Mouse (Mus musculus) heart, postnatal 36 days (tissue): ENCODE measurements around the gene Ino80. TPM values are rescaled to one million over a fixed set of nuclear protein-coding genes. Genes with fewer than 3 reads are reported as not detected.
A peak's percentile ranks its signal among the peaks of the same experiment; 100 is the strongest.

ENCODE experiments used
- DNase-seq, 2 experiments: peaks; one replicate each; pipeline ENCODE4 v3.0.0; 2021 to 2022
- intact Hi-C: fragments of 180-260 bp; cut with DNase I; formaldehyde crosslinking; loops from one replicate; pipeline ENCODE4 v1.15.1; 2025
- total RNA-seq, 2 experiments: library from RNA; stranded (reverse); gene quantifications; 2 replicates each; pipeline ENCODE4 v1.2.3; 2021

Gene Ino80
- total RNA-seq, 2 experiments from 2014 or later = 10.4 to 12.7 TPM

- no peak for DNase-seq
- intact Hi-C loops = no loop called here
Observed at GRCm38 (mm10) chr2:119463114-119463775, 14.2 kb downstream of the Ino80 start.

GRCm38 (mm10) chr2:119461028-119461427 lies 16.5 kb downstream of the Ino80 start:
- intact Hi-C loops = no loop called here
- DNase-seq = no peak

- intact Hi-C loops = no loop called here
- DNase-seq = no peak
Observed at GRCm38 (mm10) chr2:119454558-119454957, 22.9 kb downstream of the Ino80 start.

- peak; percentile 37 to 51 for DNase-seq
- intact Hi-C loops = loop anchor here (1.0 to 2.0 kb wide), 3 partner anchors 22 to 186 kb away; no protein-coding TSS in a partner anchor
Observed at GRCm38 (mm10) chr2:119436988-119437387, 40.5 kb downstream of the Ino80 start.

- intact Hi-C loops = loop anchor here (2.0 kb wide), 1 partner anchor 22 kb away; no protein-coding TSS in a partner anchor
- DNase-seq = no peak
Observed at GRCm38 (mm10) chr2:119436467-119436866, 41.0 kb downstream of the Ino80 start.

GRCm38 (mm10) chr2:119413819-119414218 lies 63.7 kb downstream of the Ino80 start:
- DNase-seq = peak; percentile 18 to 21
- intact Hi-C loops = loop anchor here (1.0 to 2.0 kb wide), 3 partner anchors 23 to 116 kb away; no protein-coding TSS in a partner anchor

GRCm38 (mm10) chr2:119411674-119412073 lies 65.8 kb downstream of the Ino80 start:
- intact Hi-C loops = loop anchor here (1.0 to 2.0 kb wide), 2 partner anchors 73 to 111 kb away; no protein-coding TSS in a partner anchor
- DNase-seq = no peak

GRCm38 (mm10) chr2:119411016-119411415 lies 66.5 kb downstream of the Ino80 start:
- intact Hi-C loops = loop anchor here (1.0 kb wide), 1 partner anchor 111 kb away; no protein-coding TSS in a partner anchor
- no peak for DNase-seq

- DNase-seq = no peak
- intact Hi-C loops = no loop called here
Observed at GRCm38 (mm10) chr2:119408733-119409132, 68.8 kb downstream of the Ino80 start.

- intact Hi-C loops = no loop called here
- DNase-seq = peak in 1 of 2 experiments; percentile 10
Observed at GRCm38 (mm10) chr2:119408278-119408677, 69.2 kb downstream of the Ino80 start.

- intact Hi-C loops = no loop called here
- DNase-seq = no peak
Observed at GRCm38 (mm10) chr2:119399313-119399712, 78.2 kb downstream of the Ino80 start.

GRCm38 (mm10) chr2:119398665-119399064 lies 78.8 kb downstream of the Ino80 start:
- no peak for DNase-seq
- intact Hi-C loops = no loop called here

- intact Hi-C loops = no loop called here
Observed at GRCm38 (mm10) chr2:119398252-119398651, 79.2 kb downstream of the Ino80 start.

GRCm38 (mm10) chr2:119389992-119390391 lies 87.5 kb downstream of the Ino80 start:
- intact Hi-C loops = no loop called here
- DNase-seq = no peak

More at GRCm38 (mm10) chr2:119398252-119398651, 79.2 kb downstream of the Ino80 start:
- no peak for DNase-seq

- intact Hi-C loops = no loop called here
Observed at GRCm38 (mm10) chr2:119388266-119388665, 89.2 kb downstream of the Ino80 start.

GRCm38 (mm10) chr2:119379455-119379854 lies 98.0 kb downstream of the Ino80 start:
- no peak for DNase-seq
- intact Hi-C loops = no loop called here

More at GRCm38 (mm10) chr2:119388266-119388665, 89.2 kb downstream of the Ino80 start:
- no peak for DNase-seq

GRCm38 (mm10) chr2:119377826-119378225 lies 99.7 kb downstream of the Ino80 start:
- intact Hi-C loops = loop anchor here (2.0 kb wide), 1 partner anchor 33 kb away; no protein-coding TSS in a partner anchor

GRCm38 (mm10) chr2:119377286-119377685 lies 100.2 kb downstream of the Ino80 start:
- intact Hi-C loops = loop anchor here (2.0 kb wide), 1 partner anchor 32 kb away; no protein-coding TSS in a partner anchor

More at GRCm38 (mm10) chr2:119377826-119378225, 99.7 kb downstream of the Ino80 start:
- no peak for DNase-seq

GRCm38 (mm10) chr2:119370116-119370515 lies 107.4 kb downstream of the Ino80 start:
- intact Hi-C loops = no loop called here

More at GRCm38 (mm10) chr2:119377286-119377685, 100.2 kb downstream of the Ino80 start:
- DNase-seq = no peak

GRCm38 (mm10) chr2:119367346-119367745 lies 110.1 kb downstream of the Ino80 start:
- no peak for DNase-seq
- intact Hi-C loops = no loop called here

More at GRCm38 (mm10) chr2:119370116-119370515, 107.4 kb downstream of the Ino80 start:
- no peak for DNase-seq

GRCm38 (mm10) chr2:119364969-119365368 lies 112.5 kb downstream of the Ino80 start:
- DNase-seq = no peak
- intact Hi-C loops = no loop called here
